Mouse (Mus musculus): ENCODE data around the gene Ly6g6f.
"Not testable (repeated sequence)": the region's sequence is repeated elsewhere in the genome, so short reads cannot be mapped to it uniquely, and the experiment has no call there.

DNA sequence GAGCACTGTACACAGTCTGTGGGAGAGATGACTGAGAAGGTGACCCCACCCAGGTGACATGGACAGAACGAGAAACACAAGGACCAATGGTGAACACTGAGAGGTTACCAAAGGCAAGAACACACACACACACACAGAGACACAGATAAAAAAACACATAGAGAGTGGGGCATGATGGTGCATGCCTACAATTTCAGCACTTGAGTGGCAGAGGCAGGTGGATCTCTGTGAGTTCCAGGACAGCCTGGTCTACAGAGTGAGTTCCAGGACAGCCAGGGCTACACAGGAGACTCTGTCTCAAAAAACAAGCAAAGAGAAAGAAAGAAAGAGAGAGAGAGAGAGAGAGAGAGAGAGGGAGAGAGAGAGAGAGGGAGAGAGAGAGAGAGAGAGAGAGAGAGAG lies 51.7 kb downstream of the Ly6g6f start:
- not testable (repeated sequence) for TF ChIP-seq ZMIZ1 (IDR thresholded peaks at IDR 0.05; ENCODE audit: low read depth, low read length); CTCF (IDR thresholded peaks at IDR 0.05 in 2 of 3, conservative IDR thresholded peaks at IDR 0.05 in 1 of 3; ENCODE audit: control insufficient read depth in 1 of 3, insufficient read depth in 1 of 3, low read depth in 2 of 3, low read length in 3 of 3, poor library complexity in 1 of 3, severe bottlenecking in 1 of 3); NELFE (IDR thresholded peaks at IDR 0.05; ENCODE audit: low read depth, low read length); KAT2A (conservative IDR thresholded peaks at IDR 0.05; ENCODE audit: low read depth, low read length); USF2 (IDR thresholded peaks at IDR 0.05; ENCODE audit: borderline replicate concordance in 1 of 2, insufficient read depth in 1 of 2, low read depth in 1 of 2, low read length in 2 of 2); MAX (IDR thresholded peaks at IDR 0.05; ENCODE audit: low read length); EP300 (IDR thresholded peaks at IDR 0.05; ENCODE audit: low read depth in 1 of 2, low read length in 2 of 2)
